Mouse (Mus musculus) erythroblast, embryonic 14.5 days (primary cell): ENCODE measurements around the gene Acot12.

ENCODE experiments used
- GATA1 ChIP-seq: IDR thresholded peaks from 2 replicates; pipeline ENCODE4 v1.6.1; 2012; ENCODE audit warnings: low read length, inconsistent platforms, mixed read lengths
- TAL1 ChIP-seq: IDR thresholded peaks from 3 replicates; pipeline ENCODE4 v1.6.1; 2012; ENCODE audit warnings: low read length, inconsistent platforms, mixed read lengths

DNA sequence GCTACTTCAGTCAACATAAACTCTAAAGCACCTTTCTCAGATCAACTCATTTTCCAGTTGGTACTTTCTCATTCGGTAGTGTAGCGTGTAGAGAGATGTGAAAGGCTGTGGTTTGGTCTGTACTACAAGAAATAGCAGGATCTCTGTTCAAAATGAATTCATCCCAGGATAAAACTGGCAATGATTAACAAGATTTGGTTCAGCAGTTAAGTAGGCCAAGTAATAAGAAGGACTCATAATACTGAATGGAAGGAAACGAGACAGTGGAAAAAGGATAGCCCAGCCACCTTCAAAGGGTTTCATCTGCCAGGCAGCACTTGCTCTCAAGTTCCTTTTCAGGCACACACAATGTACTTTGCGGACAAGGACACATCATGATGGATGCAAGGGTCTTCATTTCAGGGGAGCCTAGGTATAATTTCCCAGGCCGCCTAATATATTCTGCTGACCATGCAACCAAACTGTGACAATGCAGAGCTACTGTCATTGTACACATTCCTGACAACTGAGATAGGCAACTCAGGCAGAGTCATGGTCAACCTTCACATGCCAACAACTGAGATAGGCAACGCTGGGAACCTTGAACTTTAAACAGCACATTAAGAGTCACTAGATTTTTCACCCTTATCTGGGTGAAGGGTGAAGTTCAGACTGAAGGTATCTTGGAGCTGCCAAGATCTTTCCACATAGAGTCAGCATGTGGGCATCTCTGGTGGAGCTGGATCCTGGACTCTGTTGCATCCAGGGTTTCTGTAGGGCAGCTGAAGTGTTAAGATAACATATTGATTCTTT, 20.5 kb downstream of the Acot12 start:
- no peak for TF ChIP-seq TAL1
- TF ChIP-seq GATA1, result no peak
